Comparison of ENCODE assay signal across 15 mouse cellular contexts in the genomic region with DNA sequence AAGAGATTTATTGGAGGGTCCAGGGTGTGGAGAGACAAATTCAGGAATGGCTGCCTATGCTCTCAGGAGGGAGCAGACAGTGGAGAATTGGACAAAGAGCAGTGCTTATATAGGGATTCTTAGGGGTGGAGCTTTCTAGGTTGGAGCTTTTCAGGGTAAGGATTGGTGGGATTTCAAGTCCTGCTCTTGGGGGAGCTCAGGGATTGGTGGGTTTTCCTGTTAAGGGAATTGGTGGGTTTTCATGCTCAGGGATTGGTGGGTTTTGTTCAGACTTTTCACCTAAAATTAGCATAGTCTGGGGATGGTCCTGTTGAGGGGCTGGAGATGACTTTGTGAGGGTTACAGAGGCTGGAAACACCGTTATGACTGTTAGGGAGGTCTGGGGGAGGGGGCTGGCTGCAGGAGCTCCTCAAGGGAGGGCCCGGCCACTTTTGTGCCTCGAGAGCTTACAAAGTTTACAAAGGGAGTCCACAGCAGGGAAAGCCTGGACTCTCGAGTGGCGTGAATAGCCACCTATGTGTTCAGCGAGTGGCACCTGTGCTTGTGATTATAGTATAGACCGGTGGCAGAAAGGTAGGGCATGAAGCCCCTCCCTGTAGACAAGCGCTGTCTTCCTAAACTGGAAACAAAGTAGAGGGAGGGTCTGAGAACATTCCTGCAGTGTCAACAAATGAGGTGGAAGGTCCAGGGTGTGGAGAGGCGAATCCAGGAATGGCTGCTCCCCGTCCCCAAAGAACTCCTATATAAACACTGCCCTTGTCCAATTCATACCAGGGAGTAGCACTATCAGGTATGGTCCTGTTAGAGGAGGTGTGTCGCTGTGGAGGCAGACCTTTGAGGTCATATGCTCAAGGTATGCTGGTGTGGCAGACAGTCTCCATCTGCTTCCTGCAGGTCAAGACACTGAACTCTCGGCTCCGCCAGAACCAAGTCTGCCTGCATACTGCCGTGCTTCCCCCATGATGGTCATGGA.
"Had no signal": no experiment of that assay in that cellular context is flagged by ENCODE, and none has a peak within 500 bp of the region (broad histone marks: within the 10 kb centered on the region; RNA-seq: fewer than 3 reads in every experiment).

No protein-coding gene starts in this region.

- H3K4me2 ChIP-seq: kidney, embryonic 15.5 days; liver, embryonic 13.5 days; midbrain, embryonic 12.5 days; neural tube, embryonic 13.5 days; stomach, embryonic 15.5 days had no signal

- H3K4me1 ChIP-seq: liver, embryonic 13.5 days; midbrain, embryonic 12.5 days; neural tube, embryonic 13.5 days; stomach, embryonic 15.5 days had no signal

- DNase-seq: kidney, adult 2 months; kidney, postnatal 14 days; kidney, postnatal 4 days; liver, embryonic 13.5 days; retina, postnatal 1 day; right cerebral cortex, postnatal 25 days; spleen, adult 18-20 months; thymus, adult 18-20 months; thymus, postnatal 36 days had no signal

- H3K4me3 ChIP-seq: kidney, embryonic 15.5 days; liver, embryonic 13.5 days; midbrain, embryonic 12.5 days; myocyte; neural tube, embryonic 13.5 days; stomach, embryonic 15.5 days had no signal

- H3K9ac ChIP-seq: kidney, embryonic 15.5 days; liver, embryonic 13.5 days; midbrain, embryonic 12.5 days; neural tube, embryonic 13.5 days; stomach, embryonic 15.5 days had no signal

- H3K27ac ChIP-seq: kidney, embryonic 15.5 days; liver, embryonic 13.5 days; midbrain, embryonic 12.5 days; neural tube, embryonic 13.5 days; stomach, embryonic 15.5 days had no signal

- H3K36me3 ChIP-seq: kidney, embryonic 15.5 days; liver, embryonic 13.5 days; midbrain, embryonic 12.5 days; neural tube, embryonic 13.5 days; stomach, embryonic 15.5 days had no signal

- H3K9me3 ChIP-seq: kidney, embryonic 15.5 days; liver, embryonic 13.5 days; neural tube, embryonic 13.5 days; stomach, embryonic 15.5 days had no signal

- ATAC-seq: midbrain, embryonic 16.5 days had no signal

- H3K27me3 ChIP-seq: kidney, embryonic 15.5 days; liver, embryonic 13.5 days; midbrain, embryonic 12.5 days; neural tube, embryonic 13.5 days; stomach, embryonic 15.5 days had no signal
